Mouse (Mus musculus): Measurements from ENCODE around the gene Med13l. TPM values are rescaled to one million over a fixed set of nuclear protein-coding genes. Genes with fewer than 3 reads are reported as not detected.

Gene Med13l
- total and polyA plus RNA-seq, 2 experiments from 2014 or later: 10.5 to 29.5 TPM

DNA sequence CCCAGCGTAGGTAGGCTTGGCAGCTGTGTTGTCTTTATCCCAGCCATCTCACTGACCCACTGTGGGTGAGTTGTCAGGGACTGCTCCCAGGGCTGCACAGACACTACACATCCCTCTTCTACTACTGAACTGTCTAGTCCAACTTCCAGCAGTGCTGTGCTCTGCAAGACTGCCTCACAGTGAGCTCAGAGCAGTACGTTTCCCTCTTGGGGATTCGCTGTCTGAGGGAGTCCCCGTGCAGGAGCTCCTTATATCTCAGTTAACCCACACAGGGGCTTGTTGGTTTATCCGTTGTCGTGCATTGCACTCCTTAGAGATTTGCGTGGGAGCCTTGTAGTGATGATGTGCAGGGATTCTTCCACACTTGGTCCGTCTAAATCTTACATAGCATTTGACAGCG is 144.5 kb downstream of the Med13l start:
- Histone ChIP-seq H3K27me3 (ENCODE audit: insufficient read depth, low read length) (no peaks in the 10 kb centered on the region), H3K4me3 (ENCODE audit: low read depth, low read length) (no peak overlapping the region), H3K27ac (ENCODE audit: low read depth, low read length) (no peak overlapping the region), H3K36me3 (ENCODE audit: insufficient read depth, low read length) (no peaks in the 10 kb centered on the region), H3K9ac (replicated peaks; ENCODE audit: low read length, poor library complexity, severe bottlenecking) (no peak overlapping the region), H3K4me1 (ENCODE audit: insufficient read depth, low read length) (peaks cover 45% of the 10 kb centered on the region), H3K4me2 (ENCODE audit: low read depth, low read length, poor library complexity, severe bottlenecking) (no peak overlapping the region), H3K9me3 (ENCODE audit: low read length) (no peaks in the 10 kb centered on the region)
- ATAC-seq (ENCODE audit: low FRiP score) (no peak), DNase-seq (ENCODE audit: low spot score) (no peak)
- no peak for TF ChIP-seq CTCF (IDR thresholded peaks at IDR 0.05)
- 71% methylated on average over 9 of the region's 9 CpGs for WGBS

DNA sequence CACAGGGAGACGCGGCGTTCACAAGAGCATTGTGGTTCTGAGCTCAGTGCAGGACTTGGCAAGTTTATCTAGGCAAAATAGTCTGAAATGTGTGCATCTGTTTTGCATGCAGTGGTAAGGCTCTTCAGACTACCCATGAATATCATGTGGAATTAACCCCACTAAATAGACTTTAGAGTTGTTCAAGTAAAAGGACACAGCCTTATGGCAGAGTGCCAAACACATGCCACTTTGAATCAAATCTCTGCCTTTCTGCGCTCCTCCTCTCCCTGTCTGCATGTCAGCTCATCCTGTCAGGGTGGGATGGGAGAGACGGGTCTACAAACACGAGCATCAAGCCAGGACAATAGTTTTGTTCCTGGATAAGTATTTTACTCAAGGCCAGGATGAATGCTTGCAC is 145.5 kb downstream of the Med13l start:
- TF ChIP-seq CTCF (IDR thresholded peaks at IDR 0.05): no peak
- DNase-seq (ENCODE audit: low spot score) (peak; percentile 68), ATAC-seq (ENCODE audit: low FRiP score) (no peak)
- no peak overlapping the region; the same call in 1 of the 2 replicates for H3K27ac ChIP-seq (ENCODE audit: low read depth, low read length)
- H3K9me3 ChIP-seq (ENCODE audit: low read length): no peaks in the 10 kb centered on the region
- no peak overlapping the region for H3K4me2 ChIP-seq (ENCODE audit: low read depth, low read length, poor library complexity, severe bottlenecking)
- H3K4me1 ChIP-seq (ENCODE audit: insufficient read depth, low read length): peaks cover 44% of the 10 kb centered on the region
- H3K4me3 ChIP-seq (ENCODE audit: low read depth, low read length): no peak overlapping the region
- 15% methylated on average over 6 of the region's 6 CpGs for WGBS
- H3K27me3 ChIP-seq (ENCODE audit: insufficient read depth, low read length): no peaks in the 10 kb centered on the region
- no peak overlapping the region for H3K9ac ChIP-seq (replicated peaks; ENCODE audit: low read length, poor library complexity, severe bottlenecking)
- no peaks in the 10 kb centered on the region for H3K36me3 ChIP-seq (ENCODE audit: insufficient read depth, low read length)

DNA sequence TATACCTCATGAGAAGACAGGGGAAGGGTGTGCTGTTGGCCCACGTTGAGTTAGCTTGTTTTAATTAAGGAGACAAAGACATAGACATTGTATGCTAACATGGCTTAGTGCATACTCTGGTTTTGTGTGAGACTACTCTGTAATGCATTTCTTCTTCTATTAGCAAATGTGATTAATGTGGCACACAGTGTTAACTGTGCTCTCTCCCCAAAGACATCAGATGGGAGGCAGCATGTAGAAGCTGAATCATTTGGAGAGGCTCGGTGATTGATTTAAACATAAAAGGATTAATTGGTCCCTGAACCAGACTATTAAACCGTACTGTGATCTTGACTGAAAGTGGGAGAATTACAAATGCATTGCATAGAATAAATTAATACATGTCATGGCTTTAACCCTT is 145.9 kb downstream of the Med13l start:
- Histone ChIP-seq H3K4me3 (ENCODE audit: low read depth, low read length) (no peak overlapping the region), H3K36me3 (ENCODE audit: insufficient read depth, low read length) (no peaks in the 10 kb centered on the region), H3K9ac (replicated peaks; ENCODE audit: low read length, poor library complexity, severe bottlenecking) (no peak overlapping the region), H3K4me2 (ENCODE audit: low read depth, low read length, poor library complexity, severe bottlenecking) (no peak overlapping the region), H3K4me1 (ENCODE audit: insufficient read depth, low read length) (peaks cover 42% of the 10 kb centered on the region), H3K27ac (ENCODE audit: low read depth, low read length) (no peak overlapping the region; the same call in 1 of the 2 replicates), H3K9me3 (ENCODE audit: low read length) (no peaks in the 10 kb centered on the region), H3K27me3 (ENCODE audit: insufficient read depth, low read length) (no peaks in the 10 kb centered on the region)
- DNase-seq (ENCODE audit: low spot score) (no peak), ATAC-seq (ENCODE audit: low FRiP score) (no peak)
- no peak for TF ChIP-seq CTCF (IDR thresholded peaks at IDR 0.05)
- WGBS: 19% methylated on average over 3 of the region's 3 CpGs

DNA sequence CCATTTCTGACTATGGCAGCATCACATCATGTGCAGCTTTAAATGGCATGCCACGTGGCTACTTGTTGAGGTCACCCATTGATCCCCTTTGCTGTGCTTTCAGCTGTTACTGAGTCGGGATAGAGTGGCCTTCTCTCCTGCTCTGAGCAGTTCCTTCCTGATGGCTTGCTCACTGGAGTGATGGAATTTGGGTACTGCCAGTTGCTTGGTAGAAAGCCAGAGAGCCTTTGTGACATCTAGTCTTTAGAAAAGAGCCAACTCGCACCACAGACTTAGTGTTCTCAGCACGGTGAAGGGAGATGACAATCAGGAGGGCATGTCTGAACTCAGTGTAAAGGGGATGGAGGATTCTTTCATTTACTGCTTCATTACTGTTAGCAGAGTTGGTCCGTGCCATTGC is 147.0 kb downstream of the Med13l start:
- WGBS: 45% methylated on average over 5 of the region's 5 CpGs

GRCm38 (mm10) chr5:118708215-118708949 is 147.9 kb downstream of the Med13l start:
- Histone ChIP-seq H3K36me3 (ENCODE audit: insufficient read depth, low read length) (no peaks in the 10 kb centered on the region), H3K9me3 (ENCODE audit: low read length) (no peaks in the 10 kb centered on the region), H3K27me3 (ENCODE audit: insufficient read depth, low read length) (no peaks in the 10 kb centered on the region), H3K4me3 (ENCODE audit: low read depth, low read length) (no peak overlapping the region), H3K27ac (ENCODE audit: low read depth, low read length) (no peak overlapping the region), H3K4me2 (ENCODE audit: low read depth, low read length, poor library complexity, severe bottlenecking) (no peak overlapping the region), H3K4me1 (ENCODE audit: insufficient read depth, low read length) (peaks cover 30% of the 10 kb centered on the region), H3K9ac (replicated peaks; ENCODE audit: low read length, poor library complexity, severe bottlenecking) (no peak overlapping the region)
- TF ChIP-seq CTCF (IDR thresholded peaks at IDR 0.05): peak; percentile 82
- ATAC-seq (ENCODE audit: low FRiP score) (no peak), DNase-seq (ENCODE audit: low spot score) (peak; percentile 65)
- 69% methylated on average over 16 of the region's 16 CpGs for WGBS

More for the DNA sequence above, 147.0 kb downstream of the Med13l start:
- H3K4me3 ChIP-seq (ENCODE audit: low read depth, low read length): no peak overlapping the region
- peaks cover 36% of the 10 kb centered on the region for H3K4me1 ChIP-seq (ENCODE audit: insufficient read depth, low read length)
- TF ChIP-seq CTCF (IDR thresholded peaks at IDR 0.05): no peak
- no peaks in the 10 kb centered on the region for H3K36me3 ChIP-seq (ENCODE audit: insufficient read depth, low read length)
- H3K9me3 ChIP-seq (ENCODE audit: low read length): no peaks in the 10 kb centered on the region
- H3K27me3 ChIP-seq (ENCODE audit: insufficient read depth, low read length): no peaks in the 10 kb centered on the region
- DNase-seq (ENCODE audit: low spot score) (peak; percentile 41), ATAC-seq (ENCODE audit: low FRiP score) (no peak)
- H3K27ac ChIP-seq (ENCODE audit: low read depth, low read length): no peak overlapping the region
- H3K9ac ChIP-seq (replicated peaks; ENCODE audit: low read length, poor library complexity, severe bottlenecking): no peak overlapping the region
- H3K4me2 ChIP-seq (ENCODE audit: low read depth, low read length, poor library complexity, severe bottlenecking): no peak overlapping the region

DNA sequence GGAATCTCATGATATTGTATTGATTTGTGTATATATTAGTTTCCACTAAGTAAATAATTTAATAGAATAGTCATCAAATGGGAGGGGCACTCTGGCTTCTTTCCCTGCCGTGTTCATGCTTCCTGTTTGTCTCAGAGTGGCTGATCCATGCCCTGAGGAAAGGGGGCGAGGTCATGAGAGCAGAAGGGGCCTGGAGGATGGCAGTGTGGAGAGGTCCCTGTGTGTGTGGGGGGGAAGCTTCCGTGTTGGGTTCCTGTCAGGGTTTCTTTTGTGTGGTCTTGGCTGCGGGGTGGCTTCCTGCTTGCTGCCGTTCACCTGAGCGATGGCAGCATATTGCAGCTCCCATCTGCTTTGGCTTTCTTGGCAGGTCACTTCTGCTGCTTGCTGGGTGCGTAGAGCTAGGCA is 149.4 kb downstream of the Med13l start:
- 73% methylated on average over 7 of the region's 7 CpGs for WGBS
- H3K9ac ChIP-seq (replicated peaks; ENCODE audit: low read length, poor library complexity, severe bottlenecking): no peak overlapping the region
- ATAC-seq (ENCODE audit: low FRiP score) (no peak), DNase-seq (ENCODE audit: low spot score) (peak; percentile 50)
- H3K4me3 ChIP-seq (ENCODE audit: low read depth, low read length): no peak overlapping the region
- no peak for TF ChIP-seq CTCF (IDR thresholded peaks at IDR 0.05)
- H3K27me3 ChIP-seq (ENCODE audit: insufficient read depth, low read length): no peaks in the 10 kb centered on the region
- peaks cover 24% of the 10 kb centered on the region for H3K4me1 ChIP-seq (ENCODE audit: insufficient read depth, low read length)
- H3K4me2 ChIP-seq (ENCODE audit: low read depth, low read length, poor library complexity, severe bottlenecking): no peak overlapping the region
- no peaks in the 10 kb centered on the region for H3K9me3 ChIP-seq (ENCODE audit: low read length)
- no peaks in the 10 kb centered on the region for H3K36me3 ChIP-seq (ENCODE audit: insufficient read depth, low read length)
- H3K27ac ChIP-seq (ENCODE audit: low read depth, low read length): no peak overlapping the region

Data from midbrain, postnatal 0 days (tissue).